Mouse (Mus musculus) forebrain, embryonic 12.5 days (tissue): Measurements from ENCODE around the gene Card14. TPM values are rescaled to one million over a fixed set of nuclear protein-coding genes. Genes with fewer than 3 reads are reported as not detected.

Source experiments
- ATAC-seq: fragments of 200-750 bp; cut with Nextera tagmentation; 2 replicates; pipeline ENCODE4 v1.8.0; 2017; ENCODE audit warnings: moderate TSS enrichment; ENCODE audit not compliant: low FRiP score
- H3K27ac ChIP-seq: fragments of 300-500 bp; sonication (generic); 2 replicates; pipeline ENCODE4 v1.5.1; 2016; ENCODE audit warnings: mild to moderate bottlenecking
- H3K27me3 ChIP-seq: fragments of 300-500 bp; sonication (generic); 2 replicates; pipeline ENCODE4 v1.6.1; 2016; ENCODE audit warnings: mild to moderate bottlenecking
- H3K36me3 ChIP-seq: fragments of 300-500 bp; sonication (generic); replicated peaks from 2 replicates; pipeline ENCODE4 v1.6.1; 2016; ENCODE audit warnings: mild to moderate bottlenecking
- H3K4me1 ChIP-seq: fragments of 300-500 bp; sonication (generic); 2 replicates; pipeline ENCODE4 v1.6.1; 2016
- H3K4me2 ChIP-seq: fragments of 300-500 bp; sonication (generic); 2 replicates; pipeline ENCODE4 v1.6.1; 2016; ENCODE audit warnings: mild to moderate bottlenecking, moderate library complexity
- H3K4me3 ChIP-seq: fragments of 300-500 bp; sonication (generic); replicated peaks from 2 replicates; pipeline ENCODE4 v1.5.1; 2016; ENCODE audit warnings: mild to moderate bottlenecking
- H3K9ac ChIP-seq: fragments of 300-500 bp; sonication (generic); 2 replicates; pipeline ENCODE4 v1.6.1; 2016; ENCODE audit warnings: mild to moderate bottlenecking
- H3K9me3 ChIP-seq: fragments of 300-500 bp; sonication (generic); 2 replicates; pipeline ENCODE4 v1.6.1; 2016
- WGBS: fragments of 180-500 bp; shearing (Covaris S2); methylation state at CpG from one replicate; pipeline ENCODE4 v1.1.7; 2016; 5-methylcytosine and 5-hydroxymethylcytosine counted together
- polyA plus RNA-seq: library from polyadenylated mRNA; unstranded; fragments of >200 nt; fragmentation: Nextera tagmentation; extraction: Ambion mirVana; gene quantifications from 2 replicates; pipeline ENCODE4 v1.2.1, GENCODE M21; 2016

Card14 gene
- polyA plus RNA-seq, 1 experiment from 2014 or later: 0.06 TPM

GRCm38 (mm10) chr11:119344178-119344577 is 36.6 kb downstream of the Card14 start:
- H3K9me3 ChIP-seq: no peaks in the 10 kb centered on the region
- no peaks in the 10 kb centered on the region for H3K27me3 ChIP-seq
- H3K4me2 ChIP-seq: no peak overlapping the region
- H3K9ac ChIP-seq: no peak overlapping the region
- 83% methylated on average over 8 of the region's 8 CpGs for WGBS
- ATAC-seq: no peak
- H3K27ac ChIP-seq: no peak overlapping the region
- H3K4me3 ChIP-seq: no peak overlapping the region
- peaks cover 4% of the 10 kb centered on the region; the same call in 1 of the 2 replicates for H3K4me1 ChIP-seq
- H3K36me3 ChIP-seq: 0 out of 2 replicates have a peak, but pooled peaks cover 7% of the 10 kb centered on the region

GRCm38 (mm10) chr11:119344865-119345264 is 37.3 kb downstream of the Card14 start:
- no peaks in the 10 kb centered on the region for H3K9me3 ChIP-seq
- H3K4me2 ChIP-seq: no peak overlapping the region
- H3K4me1 ChIP-seq: no peaks in the 10 kb centered on the region
- no peak overlapping the region for H3K9ac ChIP-seq
- H3K27ac ChIP-seq: no peak overlapping the region
- 83% methylated on average over 6 of the region's 6 CpGs for WGBS
- H3K27me3 ChIP-seq: no peaks in the 10 kb centered on the region
- no peak for ATAC-seq
- no peak overlapping the region for H3K4me3 ChIP-seq
- 0 out of 2 replicates have a peak, but pooled peaks cover 7% of the 10 kb centered on the region for H3K36me3 ChIP-seq

GRCm38 (mm10) chr11:119347125-119347524 is 39.6 kb downstream of the Card14 start:
- H3K4me1 ChIP-seq: no peaks in the 10 kb centered on the region
- 0 out of 2 replicates have a peak, but pooled peaks cover 7% of the 10 kb centered on the region for H3K36me3 ChIP-seq
- no peak overlapping the region for H3K9ac ChIP-seq
- no peak for ATAC-seq
- H3K9me3 ChIP-seq: no peaks in the 10 kb centered on the region
- WGBS: 92% methylated on average over 4 of the region's 4 CpGs
- no peak overlapping the region for H3K4me3 ChIP-seq
- no peak overlapping the region for H3K4me2 ChIP-seq
- H3K27me3 ChIP-seq: no peaks in the 10 kb centered on the region
- H3K27ac ChIP-seq: no peak overlapping the region

GRCm38 (mm10) chr11:119352113-119352512 is 44.5 kb downstream of the Card14 start:
- Histone ChIP-seq H3K36me3 (no peaks in the 10 kb centered on the region), H3K27me3 (0 out of 2 replicates have a peak, but pooled peaks cover 3% of the 10 kb centered on the region), H3K9ac (no peak overlapping the region), H3K4me3 (no peak overlapping the region), H3K27ac (no peak overlapping the region), H3K4me1 (peaks cover 21% of the 10 kb centered on the region), H3K4me2 (no peak overlapping the region), H3K9me3 (no peaks in the 10 kb centered on the region)
- no peak for ATAC-seq
- 87% methylated on average over 7 of the region's 7 CpGs for WGBS

GRCm38 (mm10) chr11:119353946-119354345 is 46.4 kb downstream of the Card14 start:
- Histone ChIP-seq H3K27me3 (0 out of 2 replicates have a peak, but pooled peaks cover 3% of the 10 kb centered on the region), H3K36me3 (no peaks in the 10 kb centered on the region), H3K4me2 (no peak overlapping the region), H3K4me3 (no peak overlapping the region), H3K9me3 (no peaks in the 10 kb centered on the region), H3K4me1 (peaks cover 21% of the 10 kb centered on the region), H3K27ac (no peak overlapping the region), H3K9ac (no peak overlapping the region)
- 86% methylated on average over 4 of the region's 4 CpGs for WGBS
- ATAC-seq: no peak

- Histone ChIP-seq H3K36me3 (peaks cover 4% of the 10 kb centered on the region; the same call in 1 of the 2 replicates), H3K27ac (peak overlapping the region; percentile 57; the same call in 1 of the 2 replicates), H3K9ac (peak overlapping the region; percentile 78), H3K9me3 (no peaks in the 10 kb centered on the region), H3K4me2 (peak overlapping the region; percentile 98), H3K27me3 (0 out of 2 replicates have a peak, but pooled peaks cover 3% of the 10 kb centered on the region), H3K4me1 (peaks cover 21% of the 10 kb centered on the region), H3K4me3 (peak overlapping the region; percentile 72)
- ATAC-seq: no peak
- 9% methylated on average over 23 of the region's 23 CpGs for WGBS
Measured at GRCm38 (mm10) chr11:119354798-119355442, 47.4 kb downstream of the Card14 start.

GRCm38 (mm10) chr11:119355443-119356385 is 48.1 kb downstream of the Card14 start, which contains the start of the genes Sgsh and Slc26a11:
TSS of gene Sgsh (minus strand) at chr11:119355536.
TSS of gene Slc26a11 (plus strand) at chr11:119355557.
- H3K9me3 ChIP-seq: no peaks in the 10 kb centered on the region
- peak within 1 kb of the TSS; percentile 98 for H3K4me2 ChIP-seq
- WGBS: 2% methylated on average over 40 of the region's 40 CpGs
- peaks cover 4% of the 10 kb centered on the region; the same call in 1 of the 2 replicates for H3K36me3 ChIP-seq
- H3K27me3 ChIP-seq: 0 out of 2 replicates have a peak, but pooled peaks cover 3% of the 10 kb centered on the region
- peak within 1 kb of the TSS; percentile 78 for H3K9ac ChIP-seq
- H3K4me3 ChIP-seq: peak within 1 kb of the TSS; percentile 72
- peak within 1 kb of the TSS; percentile 57; the same call in 1 of the 2 replicates for H3K27ac ChIP-seq
- peak; percentile 96 for ATAC-seq
- H3K4me1 ChIP-seq: peaks cover 21% of the 10 kb centered on the region

GRCm38 (mm10) chr11:119359089-119359488 is 51.5 kb downstream of the Card14 start:
- Histone ChIP-seq H3K9me3 (no peaks in the 10 kb centered on the region), H3K27ac (no peak overlapping the region), H3K27me3 (no peaks in the 10 kb centered on the region), H3K36me3 (peaks cover 7% of the 10 kb centered on the region; the same call in 1 of the 2 replicates), H3K4me2 (no peak overlapping the region), H3K9ac (no peak overlapping the region), H3K4me3 (no peak overlapping the region), H3K4me1 (peaks cover 40% of the 10 kb centered on the region)
- ATAC-seq: no peak
- WGBS: 87% methylated on average over 10 of the region's 10 CpGs

- peak overlapping the region; percentile 30; the same call in 1 of the 2 replicates for H3K9ac ChIP-seq
- 20% methylated on average over 11 of the region's 11 CpGs for WGBS
- H3K36me3 ChIP-seq: peaks cover 7% of the 10 kb centered on the region
Measured at GRCm38 (mm10) chr11:119362769-119363533, 55.4 kb downstream of the Card14 start.

GRCm38 (mm10) chr11:119363534-119364145 is 56.1 kb downstream of the Card14 start:
- H3K27me3 ChIP-seq: no peaks in the 10 kb centered on the region
- H3K4me2 ChIP-seq: peak overlapping the region; percentile 47
- peaks cover 7% of the 10 kb centered on the region for H3K36me3 ChIP-seq
- H3K9me3 ChIP-seq: no peaks in the 10 kb centered on the region
- peak; percentile 91 for ATAC-seq
- peak overlapping the region; percentile 22; the same call in 1 of the 2 replicates for H3K4me3 ChIP-seq
- H3K4me1 ChIP-seq: peaks cover 19% of the 10 kb centered on the region
- H3K27ac ChIP-seq: peak overlapping the region; percentile 62
- peak overlapping the region; percentile 30; the same call in 1 of the 2 replicates for H3K9ac ChIP-seq
- WGBS: 26% methylated on average over 11 of the region's 11 CpGs

More at GRCm38 (mm10) chr11:119362769-119363533, 55.4 kb downstream of the Card14 start:
- Histone ChIP-seq H3K4me1 (peaks cover 19% of the 10 kb centered on the region), H3K9me3 (no peaks in the 10 kb centered on the region), H3K27me3 (no peaks in the 10 kb centered on the region), H3K4me3 (peak overlapping the region; percentile 22; the same call in 1 of the 2 replicates), H3K4me2 (peak overlapping the region; percentile 47), H3K27ac (peak overlapping the region; percentile 73)
- ATAC-seq: peak; percentile 53

GRCm38 (mm10) chr11:119375425-119375824 is 67.9 kb downstream of the Card14 start:
- H3K27ac ChIP-seq: no peak overlapping the region
- H3K9ac ChIP-seq: no peak overlapping the region
- no peak overlapping the region for H3K4me3 ChIP-seq
- no peaks in the 10 kb centered on the region for H3K9me3 ChIP-seq
- H3K36me3 ChIP-seq: peaks cover 19% of the 10 kb centered on the region
- no peak for ATAC-seq
- H3K27me3 ChIP-seq: no peaks in the 10 kb centered on the region
- H3K4me1 ChIP-seq: no peaks in the 10 kb centered on the region
- no peak overlapping the region for H3K4me2 ChIP-seq
- 86% methylated on average over 6 of the region's 6 CpGs for WGBS
